Mouse (Mus musculus) neural tube, embryonic 11.5 days (tissue): ENCODE measurements around the gene Gpd1. TPM values are rescaled to one million over a fixed set of nuclear protein-coding genes. Genes with fewer than 3 reads are reported as not detected.

Experiments
- ATAC-seq: fragments of 200-750 bp; cut with Nextera tagmentation; 2 replicates; pipeline ENCODE4 v1.8.0; 2017; ENCODE audit warnings: moderate number of reproducible peaks, mild to moderate bottlenecking, moderate TSS enrichment, moderate library complexity; ENCODE audit not compliant: insufficient read depth, low FRiP score, low TSS enrichment
- DNase-seq: peaks from one replicate; pipeline ENCODE4 v3.0.0-alpha.2; 2015; ENCODE audit warnings: low spot score
- H3K27ac ChIP-seq: fragments of 300-500 bp; sonication (generic); 2 replicates; pipeline ENCODE4 v1.5.1; 2014; ENCODE audit warnings: low read depth, mild to moderate bottlenecking, low read length
- H3K27me3 ChIP-seq: fragments of 300-500 bp; sonication (generic); 2 replicates; pipeline ENCODE4 v1.6.1; 2014; ENCODE audit warnings: mild to moderate bottlenecking, low read length, mixed read lengths; ENCODE audit not compliant: control insufficient read depth, insufficient read depth
- H3K36me3 ChIP-seq: fragments of 300-500 bp; sonication (generic); 2 replicates; pipeline ENCODE4 v1.6.1; 2014; ENCODE audit warnings: mild to moderate bottlenecking, low read length, moderate library complexity, mixed read lengths; ENCODE audit not compliant: control insufficient read depth, insufficient read depth
- H3K4me1 ChIP-seq: fragments of 300-500 bp; sonication (generic); 2 replicates; pipeline ENCODE4 v1.6.1; 2014; ENCODE audit warnings: low read length, mixed read lengths; ENCODE audit not compliant: control insufficient read depth, insufficient read depth
- H3K4me2 ChIP-seq: fragments of 300-500 bp; sonication (generic); 2 replicates; pipeline ENCODE4 v1.6.1; 2014; ENCODE audit warnings: low read depth, mild to moderate bottlenecking, moderate library complexity
- H3K4me3 ChIP-seq: fragments of 300-500 bp; sonication (generic); 2 replicates; pipeline ENCODE4 v1.5.1; 2014; ENCODE audit warnings: low read depth, low read length
- H3K9ac ChIP-seq: fragments of 300-500 bp; sonication (generic); 2 replicates; pipeline ENCODE4 v1.6.1; 2014; ENCODE audit warnings: mild to moderate bottlenecking, low read length
- H3K9me3 ChIP-seq: fragments of 300-500 bp; sonication (generic); 2 replicates; pipeline ENCODE4 v1.6.1; 2016; ENCODE audit warnings: low read length; ENCODE audit not compliant: control insufficient read depth
- WGBS: fragments of 180-500 bp; shearing (Covaris S2); extraction: QIAGEN DNeasy Blood & Tissue Kit; methylation state at CpG from one replicate; pipeline ENCODE4 v1.1.7; 2014; 5-methylcytosine and 5-hydroxymethylcytosine counted together
- polyA plus RNA-seq: library from polyadenylated mRNA; unstranded; fragments of >200 nt; fragmentation: Nextera tagmentation; extraction: Ambion mirVana; gene quantifications from 2 replicates; pipeline ENCODE4 v1.2.1, GENCODE M21; 2014

Gene Gpd1
- polyA plus RNA-seq, 1 experiment from 2014 or later: 0.33 TPM

DNA sequence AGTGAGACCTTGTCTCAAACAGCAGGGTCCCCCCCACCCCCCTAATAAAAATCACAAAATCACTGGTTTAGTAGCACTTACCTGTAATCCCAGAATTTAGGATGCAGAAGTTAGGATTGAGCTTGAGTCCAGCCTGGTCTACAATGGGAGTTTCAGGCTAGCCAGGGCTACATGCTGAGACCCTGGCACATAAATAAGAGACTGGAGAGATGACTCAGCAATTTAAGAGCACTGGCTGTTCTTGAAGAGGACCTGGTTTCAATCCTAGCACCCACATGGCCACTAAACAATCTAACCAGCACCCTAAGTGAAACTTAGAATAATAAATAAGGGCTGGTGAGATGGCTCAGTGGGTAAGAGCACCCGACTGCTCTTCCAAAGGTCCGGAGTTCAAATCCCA lies 13.9 kb downstream of the Gpd1 start:
- H3K4me1 ChIP-seq: peaks cover 4% of the 10 kb centered on the region
- no peaks in the 10 kb centered on the region for H3K27me3 ChIP-seq
- no peaks in the 10 kb centered on the region for H3K9me3 ChIP-seq
- H3K36me3 ChIP-seq: peaks cover 22% of the 10 kb centered on the region
- DNase-seq: no peak
- ATAC-seq: no peak
- no peak overlapping the region for H3K27ac ChIP-seq
- H3K9ac ChIP-seq: no peak overlapping the region
- H3K4me3 ChIP-seq: no peak overlapping the region
- no peak overlapping the region for H3K4me2 ChIP-seq
- 90% methylated on average over 2 of the region's 2 CpGs for WGBS

DNA sequence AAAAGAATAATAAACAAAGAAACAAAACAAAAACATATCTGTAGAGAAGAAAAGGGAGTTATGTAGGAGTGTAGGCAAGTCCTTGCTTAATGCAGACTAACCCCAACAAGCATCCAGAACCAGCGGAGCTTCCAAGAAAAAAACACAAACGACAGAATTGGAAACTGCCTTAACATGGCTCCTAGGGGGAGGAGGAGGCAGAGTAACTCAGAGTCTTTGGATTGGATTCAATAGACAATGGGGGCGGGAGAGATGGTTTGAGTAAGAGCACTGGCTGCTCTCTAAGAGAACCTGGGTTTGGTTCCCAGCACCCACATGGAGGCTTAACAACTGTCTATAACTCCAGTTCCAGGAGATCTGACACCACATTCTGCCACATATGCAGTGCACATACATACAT lies 14.4 kb downstream of the Gpd1 start:
- H3K27me3 ChIP-seq: no peaks in the 10 kb centered on the region
- 92% methylated on average over 3 of the region's 3 CpGs for WGBS
- no peaks in the 10 kb centered on the region for H3K9me3 ChIP-seq
- H3K4me2 ChIP-seq: no peak overlapping the region
- peaks cover under 1% of the 10 kb centered on the region for H3K4me1 ChIP-seq
- no peak overlapping the region for H3K9ac ChIP-seq
- H3K36me3 ChIP-seq: peaks cover 23% of the 10 kb centered on the region
- no peak overlapping the region for H3K4me3 ChIP-seq
- no peak for ATAC-seq
- no peak for DNase-seq
- no peak overlapping the region for H3K27ac ChIP-seq

DNA sequence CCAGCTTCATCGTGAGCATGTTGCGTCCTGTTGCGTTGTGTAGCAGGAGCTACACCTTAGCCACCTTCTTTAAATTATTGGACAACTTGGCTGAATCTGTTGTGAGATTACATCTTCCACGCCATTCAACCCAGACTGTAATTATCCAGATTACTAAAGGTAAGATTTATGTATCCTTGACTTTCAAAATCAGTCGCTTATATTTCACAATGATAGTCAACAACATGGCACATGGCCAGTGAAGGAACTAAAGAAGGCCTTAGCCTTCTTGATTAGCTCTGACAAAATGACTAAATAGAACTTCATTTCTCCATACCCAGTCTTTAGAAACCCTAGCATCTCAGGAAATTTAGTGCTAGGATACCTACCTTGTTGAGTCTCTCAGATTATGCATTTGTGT lies 15.9 kb downstream of the Gpd1 start:
- Histone ChIP-seq H3K9ac (no peak overlapping the region), H3K4me2 (no peak overlapping the region), H3K27me3 (no peaks in the 10 kb centered on the region), H3K27ac (no peak overlapping the region), H3K4me1 (no peaks in the 10 kb centered on the region; the same call in 1 of the 2 replicates), H3K9me3 (no peaks in the 10 kb centered on the region), H3K36me3 (peaks cover 18% of the 10 kb centered on the region), H3K4me3 (no peak overlapping the region)
- DNase-seq (no peak), ATAC-seq (no peak)
- 95% methylated on average over 5 of the region's 5 CpGs for WGBS

DNA sequence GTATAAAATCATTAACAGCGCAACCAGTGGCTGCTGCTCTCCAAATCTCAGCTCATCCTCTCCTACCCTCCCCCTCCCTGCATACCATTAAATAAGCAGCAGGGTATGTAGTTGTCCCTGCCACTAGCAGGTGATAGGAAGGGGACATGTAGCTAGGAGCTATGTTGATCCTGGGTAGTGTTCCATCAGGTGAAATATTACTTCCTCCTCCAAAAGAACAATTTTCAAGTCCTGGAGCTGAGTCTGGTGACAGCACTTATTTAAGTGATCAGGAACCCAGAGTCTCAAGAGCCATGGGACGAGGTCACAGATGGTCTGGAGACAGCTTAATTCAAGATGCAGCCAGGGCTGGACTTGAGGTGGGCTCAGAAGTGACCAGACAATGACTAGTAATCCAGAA lies 18.3 kb downstream of the Gpd1 start:
- no peaks in the 10 kb centered on the region for H3K27me3 ChIP-seq
- H3K4me3 ChIP-seq: no peak overlapping the region
- no peak for ATAC-seq
- DNase-seq: no peak
- H3K9ac ChIP-seq: no peak overlapping the region
- no peaks in the 10 kb centered on the region; the same call in 1 of the 2 replicates for H3K4me1 ChIP-seq
- H3K36me3 ChIP-seq: peaks cover 16% of the 10 kb centered on the region
- 98% methylated on average over 2 of the region's 2 CpGs for WGBS
- H3K4me2 ChIP-seq: no peak overlapping the region
- no peaks in the 10 kb centered on the region for H3K9me3 ChIP-seq
- no peak overlapping the region for H3K27ac ChIP-seq

DNA sequence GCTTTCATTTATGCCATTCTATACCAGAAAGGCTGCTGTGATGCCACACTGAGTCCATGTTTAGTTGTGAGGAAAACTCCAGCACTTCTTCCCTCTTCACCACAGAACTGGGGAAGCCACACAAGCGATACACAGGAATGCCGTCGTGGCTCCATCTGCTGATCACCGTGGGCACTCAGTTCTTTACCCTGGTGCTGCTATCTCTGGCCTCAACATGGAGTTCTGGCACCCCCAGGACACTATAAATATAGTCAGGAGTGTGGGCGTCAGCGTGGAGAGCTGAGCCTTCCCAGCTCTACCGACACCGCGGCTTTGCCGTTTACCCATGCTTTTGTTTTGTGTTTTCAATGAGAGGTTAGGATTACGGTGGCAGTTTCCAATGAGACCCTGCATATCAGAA lies 19.4 kb downstream of the Gpd1 start:
- Histone ChIP-seq H3K27me3 (no peaks in the 10 kb centered on the region), H3K9ac (no peak overlapping the region), H3K27ac (no peak overlapping the region), H3K4me3 (no peak overlapping the region), H3K9me3 (no peaks in the 10 kb centered on the region), H3K4me1 (no peaks in the 10 kb centered on the region; the same call in 1 of the 2 replicates), H3K36me3 (peaks cover 18% of the 10 kb centered on the region), H3K4me2 (no peak overlapping the region)
- DNase-seq: no peak
- 95% methylated on average over 11 of the region's 11 CpGs for WGBS
- ATAC-seq: no peak

DNA sequence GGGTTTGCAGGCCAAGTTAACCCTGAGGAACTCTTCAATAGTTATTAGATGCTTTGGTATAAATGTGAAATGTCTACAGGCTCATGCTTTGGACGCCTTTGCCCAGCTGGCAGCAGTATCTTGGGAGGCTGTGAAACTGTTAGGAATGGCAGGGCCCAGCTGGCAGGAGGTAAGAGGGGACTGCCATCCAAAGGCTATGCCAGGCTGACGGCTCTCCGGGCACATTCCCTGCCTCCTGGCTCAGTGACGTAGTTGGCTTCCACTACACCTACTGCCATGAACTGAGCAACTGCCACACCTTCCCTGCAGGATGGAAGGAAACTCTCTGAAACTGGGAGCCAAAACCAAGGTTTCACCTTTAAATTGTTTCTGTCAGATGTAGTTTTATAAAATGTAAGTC lies 22.9 kb downstream of the Gpd1 start:
- H3K4me3 ChIP-seq: no peak overlapping the region
- H3K27ac ChIP-seq: no peak overlapping the region
- no peak for ATAC-seq
- no peak overlapping the region for H3K4me2 ChIP-seq
- no peak overlapping the region for H3K9ac ChIP-seq
- H3K4me1 ChIP-seq: no peaks in the 10 kb centered on the region; the same call in 1 of the 2 replicates
- H3K36me3 ChIP-seq: peaks cover 14% of the 10 kb centered on the region
- no peaks in the 10 kb centered on the region for H3K27me3 ChIP-seq
- DNase-seq: no peak
- 96% methylated on average over 4 of the region's 4 CpGs for WGBS
- no peaks in the 10 kb centered on the region for H3K9me3 ChIP-seq

DNA sequence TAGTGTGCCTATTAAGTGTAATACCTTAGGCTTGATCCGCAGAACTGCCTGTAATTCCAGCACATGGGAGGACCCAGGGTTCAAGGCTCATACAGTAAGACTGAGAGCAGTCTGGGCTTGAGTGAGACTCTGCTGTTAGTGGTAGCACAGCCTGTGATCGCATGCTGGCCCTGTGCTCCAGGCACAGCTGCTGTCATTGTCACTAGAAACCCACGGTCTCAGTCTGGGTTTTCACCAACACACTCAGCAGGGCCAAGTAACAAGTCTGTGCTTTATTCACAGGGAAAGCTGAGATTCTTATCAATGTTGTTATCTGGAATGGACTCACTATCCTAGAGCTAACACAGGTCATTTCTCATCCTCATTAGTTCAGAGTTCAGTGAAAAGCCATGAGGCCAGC lies 36.9 kb downstream of the Gpd1 start:
- ATAC-seq: no peak
- Histone ChIP-seq H3K9ac (no peak overlapping the region), H3K27me3 (no peaks in the 10 kb centered on the region), H3K4me2 (no peak overlapping the region), H3K27ac (no peak overlapping the region), H3K4me3 (no peak overlapping the region), H3K4me1 (no peaks in the 10 kb centered on the region), H3K36me3 (no peaks in the 10 kb centered on the region), H3K9me3 (no peaks in the 10 kb centered on the region)
- DNase-seq: no peak
- WGBS: 77% methylated on average over 3 of the region's 3 CpGs

DNA sequence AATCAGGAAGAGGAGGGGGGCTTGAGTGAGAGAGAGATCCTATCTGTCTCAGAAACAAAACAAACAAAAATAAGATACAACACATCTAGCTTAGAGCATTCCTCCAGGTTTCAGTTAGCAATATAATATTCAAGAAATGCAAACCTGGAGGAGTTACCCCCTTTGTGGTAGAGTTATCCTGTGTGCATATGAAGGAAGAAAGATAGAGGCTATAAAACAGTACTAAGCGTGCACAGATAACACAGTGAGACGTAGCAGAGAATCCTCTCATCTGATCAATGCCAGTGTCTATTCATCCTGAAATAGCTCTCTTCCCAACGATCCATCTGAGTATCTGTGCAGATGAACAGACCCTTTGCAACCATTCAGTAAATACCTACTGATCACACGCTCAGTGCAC lies 50.2 kb downstream of the Gpd1 start:
- Histone ChIP-seq H3K4me3 (no peak overlapping the region), H3K36me3 (no peaks in the 10 kb centered on the region), H3K9me3 (no peaks in the 10 kb centered on the region), H3K27ac (no peak overlapping the region), H3K27me3 (no peaks in the 10 kb centered on the region), H3K9ac (no peak overlapping the region), H3K4me2 (no peak overlapping the region), H3K4me1 (peaks cover 5% of the 10 kb centered on the region)
- WGBS: 90% methylated on average over 4 of the region's 4 CpGs
- DNase-seq (no peak), ATAC-seq (no peak)

DNA sequence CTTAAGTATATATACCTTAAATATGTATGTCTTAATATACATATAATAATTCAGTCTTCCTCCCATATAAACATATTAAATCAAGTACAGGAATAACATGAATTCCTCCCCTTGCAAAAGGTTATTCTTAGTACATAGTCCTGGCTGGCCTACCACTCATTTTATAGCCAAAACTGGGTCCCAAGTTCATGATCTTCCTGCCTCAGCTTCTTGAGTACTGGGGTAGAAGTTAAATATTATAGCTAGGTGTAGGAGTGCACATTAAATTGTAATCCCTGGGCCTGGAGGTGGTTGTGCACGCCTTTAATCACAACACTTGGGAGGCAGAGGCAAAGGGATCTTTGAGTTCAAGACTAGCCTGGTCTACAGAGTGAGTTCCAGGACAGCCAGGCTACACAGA lies 51.4 kb downstream of the Gpd1 start:
- H3K27ac ChIP-seq: no peak overlapping the region
- 95% methylated on average over 1 of the region's 1 CpGs for WGBS
- DNase-seq: no peak
- H3K4me2 ChIP-seq: no peak overlapping the region
- H3K4me3 ChIP-seq: no peak overlapping the region
- no peaks in the 10 kb centered on the region for H3K36me3 ChIP-seq
- no peak for ATAC-seq
- peaks cover 5% of the 10 kb centered on the region for H3K4me1 ChIP-seq
- H3K9ac ChIP-seq: no peak overlapping the region
- H3K27me3 ChIP-seq: no peaks in the 10 kb centered on the region
- no peaks in the 10 kb centered on the region for H3K9me3 ChIP-seq
